Mouse (Mus musculus) C2C12 (cell line): ENCODE results near the gene Cdk5.

Experiments used
- CTCF ChIP-seq: IDR thresholded peaks from one replicate; pipeline ENCODE4 v1.5.1; 2011; ENCODE audit not compliant: control insufficient read depth, insufficient read depth, insufficient read length
- MYOD1 ChIP-seq: IDR thresholded peaks from one replicate; pipeline ENCODE4 v1.6.1; 2011; ENCODE audit warnings: low read depth; ENCODE audit not compliant: control insufficient read depth, insufficient read length
- USF1 ChIP-seq: IDR thresholded peaks from one replicate; pipeline ENCODE4 v1.6.1; 2011; ENCODE audit warnings: low read depth, mild to moderate bottlenecking, control low read depth, moderate library complexity

DNA sequence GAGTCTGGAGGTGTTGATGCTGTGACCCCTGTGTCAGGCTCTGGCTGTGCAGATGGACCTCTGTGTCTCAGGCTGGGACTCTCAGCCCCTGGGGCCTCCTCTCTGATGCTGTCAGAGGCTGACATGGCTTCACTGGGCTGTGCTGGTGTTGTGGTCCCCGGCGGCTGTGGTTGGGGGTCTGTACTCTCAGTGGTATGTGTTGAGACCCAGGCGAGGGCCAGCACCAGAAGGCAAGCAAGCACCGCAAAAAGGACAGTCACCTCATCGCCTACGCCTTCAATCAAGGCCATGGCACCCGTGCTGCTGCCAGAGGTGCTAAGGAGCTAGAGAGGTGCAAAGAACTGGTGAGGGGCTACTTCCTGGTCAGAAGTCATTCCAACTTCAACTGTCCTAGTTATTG, 23.3 kb upstream of the Cdk5 start:
- no peak for TF ChIP-seq CTCF
- TF ChIP-seq USF1: no peak
- TF ChIP-seq MYOD1: no peak
